Mouse (Mus musculus): ENCODE measurements around the gene Acnat2. TPM values are rescaled to one million over a fixed set of nuclear protein-coding genes. Genes with fewer than 3 reads are reported as not detected.
"Not testable (repeated sequence)": the region's sequence is repeated elsewhere in the genome, so short reads cannot be mapped to it uniquely, and the experiment has no call there.

Acnat2 gene
- polyA plus RNA-seq (2016; fragmentation: Nextera tagmentation; extraction: Ambion mirVana): not detected in 2 replicates

DNA sequence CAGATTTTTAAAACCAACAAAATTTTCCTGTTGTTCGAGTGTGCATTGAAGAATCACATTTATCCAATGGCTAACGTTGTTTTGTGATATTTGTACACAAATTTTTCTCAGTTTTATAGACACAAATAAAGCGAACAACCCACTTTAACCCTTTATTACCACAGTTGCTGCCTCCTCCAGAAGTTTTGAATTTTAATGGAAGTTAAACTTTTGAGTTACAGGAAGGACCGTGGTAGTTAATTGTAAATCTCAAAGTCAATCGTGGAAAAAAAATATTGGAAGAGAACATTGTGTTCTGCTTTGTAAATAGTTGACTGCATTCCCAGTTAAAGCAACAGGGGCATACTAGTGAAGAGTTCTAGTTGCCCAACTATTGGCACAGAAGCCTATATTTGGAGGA, at the start of gene Acnat2:
TSS of gene Acnat2 (minus strand) at position 195 of the 400 bp plus-strand sequence.
- not testable (repeated sequence) for H3K27ac ChIP-seq; H3K4me1 ChIP-seq; H3K4me3 ChIP-seq; ATAC-seq (ENCODE audit: low FRiP score, low read depth); H3K27me3 ChIP-seq (replicated peaks); H3K36me3 ChIP-seq; H3K4me2 ChIP-seq (replicated peaks); H3K9me3 ChIP-seq; H3K9ac ChIP-seq
- 85% methylated on average over 5 of the region's 5 CpGs for WGBS

- H3K4me2 ChIP-seq (replicated peaks): no peak overlapping the region
- H3K9ac ChIP-seq: no peak overlapping the region
- no peak overlapping the region for H3K27ac ChIP-seq
- ATAC-seq (ENCODE audit: low FRiP score, low read depth): no peak
- H3K4me3 ChIP-seq: no peak overlapping the region
- H3K4me1 ChIP-seq: no peaks in the 10 kb centered on the region
- H3K36me3 ChIP-seq: no peaks in the 10 kb centered on the region
- no peaks in the 10 kb centered on the region for H3K27me3 ChIP-seq (replicated peaks)
- no peaks in the 10 kb centered on the region for H3K9me3 ChIP-seq
- WGBS: 85% methylated on average over 2 of the region's 2 CpGs
These were observed 48.2 kb upstream of the Acnat2 start for GRCm38 (mm10) chr4:49456171-49456570.

DNA sequence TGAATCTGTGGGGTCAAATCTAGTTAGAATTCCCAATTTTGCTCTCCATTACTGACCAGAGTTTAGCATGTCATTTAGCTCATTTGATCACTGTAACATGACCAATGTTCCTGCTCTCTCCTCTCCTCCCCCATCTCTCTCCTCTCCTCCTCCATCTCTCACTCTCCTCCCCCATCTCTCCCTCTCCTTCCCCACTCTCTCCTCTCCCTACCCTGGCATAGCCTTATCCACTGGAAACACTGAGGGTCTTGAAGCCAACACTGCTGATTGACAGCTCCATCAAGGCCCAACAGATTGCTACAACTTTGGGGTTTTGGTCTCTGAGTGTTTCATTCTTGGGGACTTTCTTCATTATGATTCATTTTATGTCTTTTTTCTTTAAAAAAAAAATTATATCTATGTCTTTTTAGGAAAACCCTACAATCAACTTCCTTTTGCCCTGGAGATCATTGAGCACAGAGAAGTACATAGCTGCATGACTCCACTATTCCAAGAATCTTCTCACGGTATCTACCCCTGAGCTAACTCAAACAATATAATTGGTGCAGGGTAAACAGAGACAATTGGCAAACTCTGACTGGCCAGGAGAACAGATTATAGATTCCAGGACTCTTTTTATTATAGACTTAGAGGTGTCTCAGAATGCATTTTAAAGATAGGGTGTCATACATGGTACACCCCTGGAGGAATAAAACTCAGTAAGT, 44.0 kb upstream of the Acnat2 start:
- 90% methylated on average over 1 of the region's 1 CpGs for WGBS
- Histone ChIP-seq H3K27me3 (replicated peaks) (no peaks in the 10 kb centered on the region), H3K4me2 (replicated peaks) (no peak overlapping the region), H3K9ac (no peak overlapping the region), H3K4me1 (no peaks in the 10 kb centered on the region), H3K9me3 (no peaks in the 10 kb centered on the region), H3K36me3 (no peaks in the 10 kb centered on the region), H3K27ac (no peak overlapping the region), H3K4me3 (no peak overlapping the region)
- no peak for ATAC-seq (ENCODE audit: low FRiP score, low read depth)

DNA sequence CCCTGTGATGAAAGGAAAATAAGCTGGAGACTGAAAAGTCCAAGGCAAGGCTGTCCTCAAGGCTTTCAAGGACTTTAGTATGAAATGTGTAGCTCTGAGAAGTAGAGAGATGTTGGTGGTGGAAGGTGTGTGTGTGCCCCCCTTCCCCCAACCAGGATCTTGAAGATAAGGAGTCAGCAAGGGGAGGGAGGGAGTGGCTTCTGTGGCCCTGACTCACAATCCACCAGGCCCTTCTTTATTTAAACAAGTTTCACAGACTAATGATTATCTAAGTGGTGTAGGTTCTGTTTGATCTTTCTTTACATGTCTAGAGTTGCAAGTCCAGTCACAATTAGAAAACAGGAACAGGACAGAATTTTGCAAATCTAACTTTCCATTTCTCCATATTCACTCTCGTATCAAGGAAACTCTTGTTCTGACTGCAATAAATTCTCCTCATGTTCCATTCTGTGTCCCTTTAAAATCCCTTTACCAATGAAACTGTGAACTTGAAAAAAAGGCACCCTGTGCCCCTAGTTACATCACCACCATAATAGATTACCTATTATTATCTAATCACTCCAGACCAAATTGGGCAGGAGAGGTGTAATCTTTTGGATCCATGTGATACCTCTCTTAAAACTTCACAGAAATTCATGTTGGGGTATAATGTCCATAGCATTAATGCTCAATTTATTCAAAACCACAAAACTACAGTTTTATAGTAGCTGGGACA, 43.3 kb upstream of the Acnat2 start:
- not testable (repeated sequence) for H3K27ac ChIP-seq; H3K9ac ChIP-seq; H3K4me3 ChIP-seq; ATAC-seq (ENCODE audit: low FRiP score, low read depth); H3K27me3 ChIP-seq (replicated peaks); H3K4me1 ChIP-seq; H3K4me2 ChIP-seq (replicated peaks); H3K36me3 ChIP-seq; H3K9me3 ChIP-seq
- WGBS: 83% methylated on average over 1 of the region's 1 CpGs

DNA sequence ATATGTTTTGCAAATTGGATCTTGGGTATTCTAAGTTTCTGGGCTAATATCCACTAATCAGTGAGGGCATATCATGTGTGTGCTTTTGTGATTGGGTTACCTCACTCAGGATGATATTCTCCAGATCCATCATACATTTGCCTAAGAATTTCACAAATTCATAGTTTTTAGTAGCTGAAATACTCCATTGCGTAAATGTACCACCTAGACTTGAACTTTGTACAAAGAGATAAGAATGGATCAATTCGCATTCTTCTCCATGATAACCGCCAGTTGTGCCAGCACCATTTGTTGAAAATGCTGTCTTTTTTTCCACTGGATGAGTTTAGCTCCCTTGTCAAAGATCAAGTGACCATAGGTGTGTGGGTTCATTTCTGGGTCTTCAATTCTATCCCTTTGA, 29.0 kb upstream of the Acnat2 start:
- H3K4me3 ChIP-seq; H3K9ac ChIP-seq; H3K4me1 ChIP-seq; H3K27ac ChIP-seq; H3K9me3 ChIP-seq; H3K4me2 ChIP-seq (replicated peaks); ATAC-seq (ENCODE audit: low FRiP score, low read depth); H3K27me3 ChIP-seq (replicated peaks); H3K36me3 ChIP-seq: not testable (repeated sequence)
- WGBS: 97% methylated on average over 3 of the region's 3 CpGs

GRCm38 (mm10) chr4:49410151-49410550, 2.2 kb upstream of the Acnat2 start:
- H3K9ac ChIP-seq; ATAC-seq (ENCODE audit: low FRiP score, low read depth): not testable (repeated sequence)
- 77% methylated on average over 2 of the region's 2 CpGs for WGBS

DNA sequence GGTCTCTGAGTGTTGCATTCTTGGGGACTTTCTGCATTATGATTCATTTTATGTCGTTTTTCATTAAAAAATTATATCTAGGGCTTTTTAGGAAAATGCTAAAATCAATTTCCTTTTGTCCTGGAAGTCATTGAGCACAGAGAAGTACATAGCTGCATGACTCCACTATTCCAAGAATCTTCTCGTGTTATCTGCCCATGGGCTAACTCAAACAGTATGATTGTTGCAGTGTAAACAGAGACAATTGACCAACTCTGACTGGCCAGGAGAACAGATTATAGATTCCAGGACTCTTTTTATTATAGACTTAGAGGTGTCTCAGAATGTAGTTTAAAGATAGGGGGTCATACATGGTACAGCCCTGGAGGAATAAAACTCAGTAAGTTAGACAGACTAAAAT, 21.1 kb downstream of the Acnat2 start:
- Histone ChIP-seq H3K4me1 (no peaks in the 10 kb centered on the region), H3K36me3 (no peaks in the 10 kb centered on the region), H3K4me2 (replicated peaks) (no peak overlapping the region), H3K4me3 (no peak overlapping the region), H3K27ac (no peak overlapping the region), H3K9ac (no peak overlapping the region), H3K9me3 (no peaks in the 10 kb centered on the region), H3K27me3 (replicated peaks) (no peaks in the 10 kb centered on the region)
- ATAC-seq (ENCODE audit: low FRiP score, low read depth): no peak
- 58% methylated on average over 2 of the region's 2 CpGs for WGBS

More at GRCm38 (mm10) chr4:49410151-49410550, 2.2 kb upstream of the Acnat2 start:
- not testable (repeated sequence) for H3K4me1 ChIP-seq; H3K4me2 ChIP-seq (replicated peaks); H3K36me3 ChIP-seq; H3K27ac ChIP-seq; H3K9me3 ChIP-seq; H3K4me3 ChIP-seq; H3K27me3 ChIP-seq (replicated peaks)

DNA sequence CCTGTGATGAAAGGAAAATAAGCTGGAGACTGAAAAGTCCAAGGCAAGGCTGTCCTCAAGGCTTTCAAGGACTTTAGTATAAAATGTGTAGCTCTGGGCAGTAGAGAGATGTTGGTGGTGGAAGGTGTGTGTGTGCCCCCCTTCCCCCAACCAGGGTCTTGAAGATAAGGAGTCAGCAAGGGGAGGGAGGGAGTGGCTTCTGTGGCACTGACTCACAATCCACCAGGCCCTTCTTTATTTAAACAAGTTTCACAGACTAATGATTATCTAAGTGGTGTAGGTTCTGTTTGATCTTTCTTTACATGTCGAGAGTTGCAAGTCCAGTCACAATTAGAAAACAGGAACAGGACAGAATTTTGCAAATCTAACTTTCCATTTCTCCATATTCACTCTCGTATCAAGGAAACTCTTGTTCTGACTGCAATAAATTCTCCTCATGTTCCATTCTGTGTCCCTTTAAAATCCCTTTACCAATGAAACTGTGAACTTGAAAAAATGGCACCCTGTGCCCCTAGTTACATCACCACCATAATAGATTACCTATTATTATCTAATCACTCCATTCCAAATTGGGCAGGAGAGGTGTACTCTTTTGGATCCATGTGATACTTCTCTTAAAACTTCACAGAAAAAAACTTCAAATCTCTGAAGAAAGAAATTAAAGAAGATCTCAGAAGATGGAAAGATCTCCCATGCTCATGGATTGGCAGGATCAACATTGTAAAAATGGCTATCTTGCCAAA, 24.2 kb downstream of the Acnat2 start:
- not testable (repeated sequence) for ATAC-seq (ENCODE audit: low FRiP score, low read depth); H3K27me3 ChIP-seq (replicated peaks); H3K4me3 ChIP-seq; H3K4me2 ChIP-seq (replicated peaks); H3K36me3 ChIP-seq; H3K27ac ChIP-seq; H3K4me1 ChIP-seq; H3K9ac ChIP-seq; H3K9me3 ChIP-seq
- WGBS: 88% methylated on average over 2 of the region's 2 CpGs

GRCm38 (mm10) chr4:49368046-49368445, 39.9 kb downstream of the Acnat2 start:
- not testable (repeated sequence) for H3K4me1 ChIP-seq; H3K4me3 ChIP-seq; H3K27ac ChIP-seq; H3K9ac ChIP-seq; H3K27me3 ChIP-seq (replicated peaks); H3K36me3 ChIP-seq; H3K4me2 ChIP-seq (replicated peaks); H3K9me3 ChIP-seq; ATAC-seq (ENCODE audit: low FRiP score, low read depth)
- WGBS: 82% methylated on average over 3 of the region's 3 CpGs

- H3K9me3 ChIP-seq: no peaks in the 10 kb centered on the region; the same call in 1 of the 2 replicates
- H3K27me3 ChIP-seq (replicated peaks): no peaks in the 10 kb centered on the region
- no peak overlapping the region for H3K9ac ChIP-seq
- H3K4me1 ChIP-seq: no peaks in the 10 kb centered on the region
- 79% methylated on average over 2 of the region's 2 CpGs for WGBS
- no peaks in the 10 kb centered on the region for H3K36me3 ChIP-seq
- no peak overlapping the region for H3K27ac ChIP-seq
- no peak overlapping the region for H3K4me3 ChIP-seq
- no peak for ATAC-seq (ENCODE audit: low FRiP score, low read depth)
- no peak overlapping the region for H3K4me2 ChIP-seq (replicated peaks)
These were observed 50.9 kb downstream of the Acnat2 start for GRCm38 (mm10) chr4:49357097-49357496.

- no peaks in the 10 kb centered on the region for H3K27me3 ChIP-seq (replicated peaks)
These were observed 57.5 kb downstream of the Acnat2 start for GRCm38 (mm10) chr4:49350470-49350869.

GRCm38 (mm10) chr4:49348677-49349076, 59.3 kb downstream of the Acnat2 start:
- H3K36me3 ChIP-seq: no peaks in the 10 kb centered on the region
- no peaks in the 10 kb centered on the region for H3K9me3 ChIP-seq
- no peaks in the 10 kb centered on the region for H3K27me3 ChIP-seq (replicated peaks)
- no peak overlapping the region for H3K4me2 ChIP-seq (replicated peaks)
- H3K4me1 ChIP-seq: no peaks in the 10 kb centered on the region
- ATAC-seq (ENCODE audit: low FRiP score, low read depth): no peak
- 58% methylated on average over 2 of the region's 2 CpGs for WGBS
- no peak overlapping the region for H3K27ac ChIP-seq
- no peak overlapping the region for H3K9ac ChIP-seq
- H3K4me3 ChIP-seq: no peak overlapping the region

More at GRCm38 (mm10) chr4:49350470-49350869, 57.5 kb downstream of the Acnat2 start:
- Histone ChIP-seq H3K4me3 (no peak overlapping the region), H3K4me1 (no peaks in the 10 kb centered on the region), H3K9me3 (no peaks in the 10 kb centered on the region), H3K36me3 (no peaks in the 10 kb centered on the region), H3K9ac (no peak overlapping the region), H3K27ac (no peak overlapping the region), H3K4me2 (replicated peaks) (no peak overlapping the region)
- ATAC-seq (ENCODE audit: low FRiP score, low read depth): no peak
- WGBS: 93% methylated on average over 4 of the region's 4 CpGs

All from neural tube, embryonic 12.5 days (tissue).